Mouse (Mus musculus) midbrain, embryonic 16.5 days (tissue): ENCODE results near the gene Chic2. TPM values are rescaled to one million over a fixed set of nuclear protein-coding genes. Genes with fewer than 3 reads are reported as not detected.
A peak's percentile ranks its signal among the peaks of the same experiment; 100 is the strongest.

Experiments used
- ATAC-seq: fragments of 200-750 bp; cut with Nextera tagmentation; 2 replicates; pipeline ENCODE4 v1.8.0; 2017; ENCODE audit warnings: moderate TSS enrichment
- H3K27ac ChIP-seq: fragments of 300-500 bp; sonication (generic); 2 replicates; pipeline ENCODE4 v1.5.1; 2014; ENCODE audit warnings: mild to moderate bottlenecking, low read length, mixed read lengths
- H3K27me3 ChIP-seq: fragments of 300-500 bp; sonication (generic); 2 replicates; pipeline ENCODE4 v1.6.1; 2014; ENCODE audit warnings: low read depth, low read length, mixed read lengths; ENCODE audit not compliant: control insufficient read depth, insufficient read depth
- H3K36me3 ChIP-seq: fragments of 300-500 bp; sonication (generic); 2 replicates; pipeline ENCODE4 v1.6.1; 2014; ENCODE audit warnings: mild to moderate bottlenecking, low read length, moderate library complexity, mixed read lengths; ENCODE audit not compliant: control insufficient read depth, insufficient read depth
- H3K4me1 ChIP-seq: fragments of 300-500 bp; sonication (generic); 2 replicates; pipeline ENCODE4 v1.6.1; 2014; ENCODE audit warnings: mild to moderate bottlenecking, low read length, mixed read lengths; ENCODE audit not compliant: control insufficient read depth, insufficient read depth
- H3K4me2 ChIP-seq: fragments of 300-500 bp; sonication (generic); 2 replicates; pipeline ENCODE4 v1.6.1; 2014; ENCODE audit warnings: mild to moderate bottlenecking, low read length, mixed read lengths
- H3K4me3 ChIP-seq: fragments of 300-500 bp; sonication (generic); 2 replicates; pipeline ENCODE4 v1.5.1; 2014; ENCODE audit warnings: low read depth, mild to moderate bottlenecking, low read length, moderate library complexity, mixed read lengths
- H3K9ac ChIP-seq: fragments of 300-500 bp; sonication (generic); 2 replicates; pipeline ENCODE4 v1.6.1; 2014; ENCODE audit warnings: low read depth, low read length, mixed read lengths
- H3K9me3 ChIP-seq: fragments of 300-500 bp; sonication (generic); replicated peaks from 2 replicates; pipeline ENCODE4 v1.6.1; 2014; ENCODE audit warnings: mild to moderate bottlenecking, low read length, mixed read lengths; ENCODE audit not compliant: control insufficient read depth, poor library complexity, severe bottlenecking
- WGBS: fragments of 180-500 bp; shearing (Covaris S2); extraction: QIAGEN DNeasy Blood & Tissue Kit; methylation state at CpG from one replicate; pipeline ENCODE4 v1.1.7; 2014; 5-methylcytosine and 5-hydroxymethylcytosine counted together
- polyA plus RNA-seq: library from polyadenylated mRNA; unstranded; fragments of >200 nt; fragmentation: Nextera tagmentation; extraction: Ambion mirVana; gene quantifications from 2 replicates; pipeline ENCODE4 v1.2.1, GENCODE M21; 2015

Chic2 gene
- polyA plus RNA-seq, 1 experiment from 2014 or later, result 26.2 TPM

DNA sequence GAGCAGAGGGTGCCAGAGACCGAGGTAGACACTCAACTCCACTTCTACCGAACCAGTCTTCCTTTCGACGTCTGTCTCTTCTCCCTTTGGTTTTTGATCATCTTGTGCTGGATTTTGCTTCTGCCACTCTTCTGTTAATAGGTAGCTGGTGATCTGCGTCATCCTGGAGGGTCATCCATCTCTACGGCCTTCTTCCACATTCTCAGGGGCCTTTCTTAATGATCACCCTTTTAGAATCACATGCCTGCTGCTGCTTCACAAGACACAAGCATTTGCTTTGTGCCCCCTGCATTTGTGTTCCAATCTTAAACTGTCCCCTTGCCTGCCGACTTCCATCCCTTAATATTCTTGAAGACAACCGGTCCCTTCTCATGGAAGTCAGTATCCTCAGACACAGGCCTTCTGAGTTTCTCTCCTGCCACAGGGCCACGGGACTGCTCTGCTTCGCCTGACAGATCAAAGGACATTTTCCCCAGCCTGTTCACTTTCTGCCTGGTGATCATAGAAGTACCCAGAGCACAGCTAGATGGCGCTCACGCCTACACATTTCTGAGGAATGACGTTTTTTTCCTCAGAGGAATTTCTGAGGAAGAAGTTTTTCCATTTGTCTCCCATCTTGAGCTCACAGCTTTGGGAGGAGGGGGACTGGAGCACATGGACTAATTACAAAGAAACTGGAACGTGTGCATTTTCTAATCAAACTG is 83.6 kb downstream of the Chic2 start:
- no peak for ATAC-seq
- WGBS, result 18% methylated on average over 14 of the region's 14 CpGs

GRCm38 (mm10) chr5:74960306-74960705 is 84.3 kb downstream of the Chic2 start:
- Histone ChIP-seq H3K27ac (no peak overlapping the region), H3K27me3 (peaks cover 68% of the 10 kb centered on the region), H3K36me3 (no peaks in the 10 kb centered on the region), H3K4me3 (no peak overlapping the region), H3K9ac (no peak overlapping the region), H3K9me3 (no peaks in the 10 kb centered on the region), H3K4me1 (0 out of 2 replicates have a peak, but pooled peaks cover 2% of the 10 kb centered on the region), H3K4me2 (no peak overlapping the region)
- 59% methylated on average over 9 of the region's 9 CpGs for WGBS
- no peak for ATAC-seq

More for the DNA sequence above, 83.6 kb downstream of the Chic2 start:
- H3K9me3 ChIP-seq, result no peaks in the 10 kb centered on the region
- no peaks in the 10 kb centered on the region for H3K36me3 ChIP-seq
- H3K27ac ChIP-seq, result no peak overlapping the region
- no peak overlapping the region for H3K4me2 ChIP-seq
- H3K9ac ChIP-seq, result no peak overlapping the region
- H3K27me3 ChIP-seq, result peaks cover 67% of the 10 kb centered on the region
- H3K4me1 ChIP-seq, result 0 out of 2 replicates have a peak, but pooled peaks cover 2% of the 10 kb centered on the region
- no peak overlapping the region for H3K4me3 ChIP-seq

DNA sequence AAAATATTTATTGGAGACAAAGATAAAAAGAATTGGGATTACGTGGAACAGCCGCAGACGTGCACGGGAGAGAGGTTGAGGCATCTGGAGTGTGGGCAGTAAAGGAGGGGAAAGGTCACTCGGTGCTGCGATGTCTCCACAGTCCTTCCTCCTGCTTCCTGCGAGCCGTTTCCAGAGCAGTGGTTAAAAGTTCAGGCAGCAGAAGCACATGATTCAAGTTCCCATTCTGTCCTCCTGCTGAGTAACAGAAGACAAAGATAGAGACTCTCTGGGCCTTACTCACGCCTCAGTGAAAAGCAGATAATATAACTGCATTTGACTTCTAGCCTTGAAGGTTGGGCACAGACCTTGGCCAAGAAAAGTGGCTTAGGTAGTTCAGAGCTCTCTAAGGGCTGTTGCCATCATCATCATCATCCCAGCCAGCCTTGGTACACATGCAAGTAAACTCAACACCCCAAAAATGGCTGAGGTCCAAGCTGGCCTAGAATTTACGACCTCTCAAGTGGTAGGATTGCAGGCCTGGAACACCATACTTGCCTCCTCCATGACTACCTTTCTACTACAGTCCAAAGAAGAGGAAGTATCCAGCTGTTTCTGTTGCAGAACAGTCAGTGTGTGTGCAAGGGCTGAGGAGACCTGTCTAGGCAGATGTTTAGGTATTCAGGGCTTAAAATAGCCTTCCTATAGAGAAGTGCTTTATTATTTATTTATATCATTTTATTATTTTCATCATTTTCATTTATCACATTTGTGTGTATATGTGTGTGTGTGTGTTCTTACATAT is 87.1 kb downstream of the Chic2 start:
- H3K4me2 ChIP-seq, result no peak overlapping the region

DNA sequence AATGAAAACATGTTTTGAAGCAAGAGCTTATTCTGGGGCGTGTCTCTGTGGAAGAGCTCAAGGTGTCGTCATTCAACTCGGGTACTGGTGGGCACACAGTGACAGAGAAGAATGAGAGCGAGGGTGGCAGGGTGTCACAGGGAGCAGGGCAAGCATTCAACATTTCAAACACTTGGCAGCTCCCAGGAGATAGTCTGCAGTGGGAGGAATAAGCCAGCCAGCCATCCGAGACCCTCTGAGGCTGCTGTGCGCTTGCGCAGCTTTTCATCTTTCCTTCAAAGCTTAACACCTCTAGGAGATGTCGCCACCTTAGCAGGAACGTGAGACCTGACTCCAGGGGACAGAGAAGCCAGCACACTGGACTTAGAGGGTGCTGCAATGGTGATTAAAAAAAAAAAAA is 88.2 kb downstream of the Chic2 start:
- Histone ChIP-seq H3K4me2 (peak overlapping the region; percentile 26), H3K27me3 (peaks cover 44% of the 10 kb centered on the region)
- WGBS, result 36% methylated on average over 9 of the region's 9 CpGs

More for the DNA sequence above, 87.1 kb downstream of the Chic2 start:
- Histone ChIP-seq H3K4me3 (no peak overlapping the region), H3K36me3 (no peaks in the 10 kb centered on the region), H3K27ac (no peak overlapping the region), H3K9me3 (no peaks in the 10 kb centered on the region), H3K27me3 (peaks cover 50% of the 10 kb centered on the region), H3K4me1 (0 out of 2 replicates have a peak, but pooled peaks cover 2% of the 10 kb centered on the region), H3K9ac (no peak overlapping the region)
- 70% methylated on average over 10 of the region's 10 CpGs for WGBS
- ATAC-seq, result no peak

GRCm38 (mm10) chr5:74955565-74955964 is 89.0 kb downstream of the Chic2 start:
- WGBS, result 95% methylated on average over 1 of the region's 1 CpGs
- H3K27me3 ChIP-seq, result peaks cover 43% of the 10 kb centered on the region

More for the DNA sequence above, 88.2 kb downstream of the Chic2 start:
- Histone ChIP-seq H3K36me3 (no peaks in the 10 kb centered on the region), H3K4me3 (no peak overlapping the region), H3K27ac (no peak overlapping the region), H3K9me3 (no peaks in the 10 kb centered on the region), H3K9ac (no peak overlapping the region), H3K4me1 (0 out of 2 replicates have a peak, but pooled peaks cover 2% of the 10 kb centered on the region)
- ATAC-seq, result no peak

GRCm38 (mm10) chr5:74952938-74953337 is 91.6 kb downstream of the Chic2 start:
- Histone ChIP-seq H3K27me3 (peaks cover 32% of the 10 kb centered on the region), H3K36me3 (no peaks in the 10 kb centered on the region), H3K4me1 (0 out of 2 replicates have a peak, but pooled peaks cover 2% of the 10 kb centered on the region), H3K9ac (no peak overlapping the region), H3K9me3 (no peaks in the 10 kb centered on the region), H3K27ac (no peak overlapping the region), H3K4me3 (no peak overlapping the region), H3K4me2 (no peak overlapping the region)
- WGBS, result 6% methylated on average over 2 of the region's 2 CpGs
- no peak for ATAC-seq

More at GRCm38 (mm10) chr5:74955565-74955964, 89.0 kb downstream of the Chic2 start:
- ATAC-seq, result no peak
- Histone ChIP-seq H3K36me3 (no peaks in the 10 kb centered on the region), H3K4me2 (no peak overlapping the region), H3K27ac (no peak overlapping the region), H3K4me1 (0 out of 2 replicates have a peak, but pooled peaks cover 2% of the 10 kb centered on the region), H3K4me3 (no peak overlapping the region), H3K9ac (no peak overlapping the region), H3K9me3 (no peaks in the 10 kb centered on the region)

DNA sequence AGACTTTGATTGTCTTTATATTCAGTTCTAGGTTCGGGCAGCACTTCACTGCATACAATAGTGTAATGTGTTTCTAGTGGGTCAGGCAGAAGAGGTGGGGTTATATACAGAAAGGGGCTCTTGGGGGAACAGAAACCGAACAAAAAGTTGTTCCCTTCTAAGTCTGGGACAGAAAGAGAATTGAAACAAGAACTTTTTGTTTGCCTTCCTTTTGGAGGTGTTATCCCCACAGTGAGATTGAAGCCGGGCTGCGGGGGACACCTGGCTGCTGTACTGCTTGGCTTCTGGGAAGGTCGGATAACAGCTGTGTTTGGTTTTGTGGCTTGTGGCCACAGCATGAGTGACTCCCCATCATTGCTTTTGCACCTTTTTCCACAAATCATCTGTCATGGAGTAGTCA is 93.2 kb downstream of the Chic2 start:
- no peak for ATAC-seq
- H3K27me3 ChIP-seq, result peaks cover 30% of the 10 kb centered on the region

DNA sequence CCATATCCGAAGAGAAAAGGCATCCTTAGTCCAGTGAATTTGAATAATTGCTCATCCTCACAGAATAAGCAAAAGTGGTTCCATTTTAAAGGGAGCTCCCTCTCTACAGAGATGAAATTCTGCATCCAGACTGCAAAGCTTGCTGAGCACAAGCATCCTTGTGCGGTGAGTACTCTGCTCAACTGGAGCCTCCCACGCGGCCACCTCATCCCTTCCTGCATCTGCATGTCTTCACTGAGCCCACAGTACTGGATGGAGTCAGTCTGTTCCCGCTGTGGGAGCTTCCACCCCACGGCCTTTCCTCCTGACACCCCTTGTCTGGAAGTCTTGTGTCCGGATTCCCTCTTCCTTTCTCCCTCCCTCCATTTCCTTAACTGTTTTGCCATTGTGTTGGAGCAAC is 95.3 kb downstream of the Chic2 start:
- Histone ChIP-seq H3K4me3 (no peak overlapping the region), H3K27ac (no peak overlapping the region), H3K9ac (no peak overlapping the region), H3K27me3 (peaks cover 35% of the 10 kb centered on the region), H3K4me2 (no peak overlapping the region), H3K4me1 (no peaks in the 10 kb centered on the region), H3K9me3 (no peaks in the 10 kb centered on the region), H3K36me3 (no peaks in the 10 kb centered on the region)
- 78% methylated on average over 7 of the region's 7 CpGs for WGBS
- ATAC-seq, result no peak

More for the DNA sequence above, 93.2 kb downstream of the Chic2 start:
- no peaks in the 10 kb centered on the region for H3K9me3 ChIP-seq
- H3K36me3 ChIP-seq, result no peaks in the 10 kb centered on the region
- no peak overlapping the region for H3K4me3 ChIP-seq
- H3K9ac ChIP-seq, result no peak overlapping the region
- H3K4me2 ChIP-seq, result no peak overlapping the region
- H3K27ac ChIP-seq, result no peak overlapping the region
- no peaks in the 10 kb centered on the region for H3K4me1 ChIP-seq
- 86% methylated on average over 5 of the region's 5 CpGs for WGBS

DNA sequence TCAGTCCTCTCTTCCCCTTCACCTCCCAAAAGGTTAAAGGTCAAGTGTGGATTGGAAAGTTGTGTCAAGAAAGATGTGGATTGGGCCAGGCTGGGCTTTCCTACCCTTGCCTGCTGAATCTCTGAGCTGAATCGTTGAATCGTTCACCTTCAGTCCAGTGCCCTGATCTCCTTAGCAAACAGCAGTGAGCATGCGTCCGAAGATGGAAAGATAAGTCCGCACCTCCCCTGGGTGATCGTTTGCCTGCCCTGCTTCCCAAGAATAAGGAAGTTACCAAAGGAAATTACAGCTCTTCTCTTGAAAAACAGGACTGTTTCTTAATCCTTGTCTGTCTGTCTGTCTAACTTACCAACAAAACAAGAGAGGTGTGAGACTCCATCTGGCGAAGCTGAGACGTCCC is 96.1 kb downstream of the Chic2 start:
- peaks cover 3% of the 10 kb centered on the region; the same call in 1 of the 2 replicates for H3K4me1 ChIP-seq
- H3K9ac ChIP-seq, result no peak overlapping the region
- peaks cover 33% of the 10 kb centered on the region for H3K27me3 ChIP-seq
- H3K27ac ChIP-seq, result no peak overlapping the region
- WGBS, result 60% methylated on average over 8 of the region's 8 CpGs
- H3K4me3 ChIP-seq, result no peak overlapping the region
- H3K36me3 ChIP-seq, result no peaks in the 10 kb centered on the region
- no peak for ATAC-seq
- H3K4me2 ChIP-seq, result no peak overlapping the region
- H3K9me3 ChIP-seq, result no peaks in the 10 kb centered on the region
